Mouse (Mus musculus): ENCODE measurements at regions not wholly inside any gene's neighbourhood (a gene's known extent, or its start where the extent isn't known, plus 50 kb on each side); places are given as distances from the start of the nearest gene placed in this dataset.
A peak's percentile ranks its signal among the peaks of the same experiment; 100 is the strongest.

GRCm38 (mm10) chr4:95501164-95501563, 56.1 kb upstream of the Fggy start:
- no peak for DNase-seq

- DNase-seq: peak; percentile 47 to 68
Observed at GRCm38 (mm10) chr4:95507141-95507945, 50.0 kb upstream of the Fggy start.

Measured in cerebellum, postnatal 14 days (tissue).